Mouse (Mus musculus) erythroblast, embryonic 14.5 days (primary cell): ENCODE data around the gene Srd5a3. TPM values are rescaled to one million over a fixed set of nuclear protein-coding genes. Genes with fewer than 3 reads are reported as not detected.

Experiments used
- H3K27me3 ChIP-seq: 2 replicates; pipeline ENCODE4 v1.6.1; 2012; ENCODE audit warnings: inconsistent platforms; ENCODE audit not compliant: control insufficient read depth
- H3K36me3 ChIP-seq: 2 replicates; pipeline ENCODE4 v1.6.1; 2012; ENCODE audit warnings: mild to moderate bottlenecking, inconsistent platforms; ENCODE audit not compliant: control insufficient read depth
- H3K4me1 ChIP-seq: 2 replicates; pipeline ENCODE4 v1.6.1; 2012; ENCODE audit warnings: inconsistent platforms; ENCODE audit not compliant: control insufficient read depth
- H3K4me3 ChIP-seq: replicated peaks from 2 replicates; pipeline ENCODE3; 2012; ENCODE audit warnings: moderate library complexity, mild to moderate bottlenecking, inconsistent platforms
- H3K9me3 ChIP-seq: 2 replicates; pipeline ENCODE4 v1.6.1; 2012; ENCODE audit warnings: low read length, inconsistent platforms, mixed read lengths; ENCODE audit not compliant: control insufficient read depth
- GATA1 ChIP-seq: IDR thresholded peaks from 2 replicates; pipeline ENCODE4 v1.6.1; 2012; ENCODE audit warnings: low read length, inconsistent platforms, mixed read lengths
- TAL1 ChIP-seq: IDR thresholded peaks from 3 replicates; pipeline ENCODE4 v1.6.1; 2012; ENCODE audit warnings: low read length, inconsistent platforms, mixed read lengths
- polyA plus RNA-seq: library from polyadenylated mRNA; stranded (reverse); fragments of >175 nt; gene quantifications from 2 replicates; pipeline ENCODE4 v1.2.3, GENCODE M21; 2012

Srd5a3 gene
- polyA plus RNA-seq, 1 experiment = 4.1 TPM

DNA sequence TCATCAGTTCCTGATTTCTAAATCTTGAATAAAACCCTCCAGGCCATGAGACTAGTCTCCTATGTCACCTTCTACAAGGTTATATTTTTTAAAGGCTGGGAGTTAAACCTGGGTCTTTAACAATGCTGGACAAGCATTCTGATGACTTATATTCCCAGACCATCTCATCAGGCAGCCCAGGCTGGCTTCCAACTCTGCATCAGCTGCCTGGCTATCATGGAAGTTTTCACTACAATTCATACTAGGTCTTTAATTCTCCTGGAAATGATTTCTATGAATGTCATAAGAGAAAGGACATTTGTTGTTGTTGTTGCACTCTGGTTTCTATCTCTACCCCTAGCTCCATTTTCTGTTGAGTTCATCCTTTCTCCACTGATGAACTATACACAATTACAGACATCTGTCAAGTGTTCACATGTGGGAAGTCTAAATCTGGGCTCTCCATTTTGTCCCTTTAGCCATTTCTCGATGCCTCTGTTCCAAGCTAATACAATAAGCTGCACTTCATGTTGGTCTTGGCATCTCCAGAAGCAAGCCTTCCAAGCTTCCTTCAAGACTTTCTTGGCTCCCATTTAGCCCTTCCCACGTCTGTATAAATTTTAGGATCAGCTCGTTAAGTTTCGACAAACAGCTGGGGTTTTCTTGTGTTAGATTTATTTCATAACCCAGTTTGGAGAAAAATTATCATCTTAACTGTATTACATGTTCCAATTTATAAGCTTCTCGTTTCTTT is 12.3 kb upstream of the Srd5a3 start:
- TF ChIP-seq TAL1 = no peak
- TF ChIP-seq GATA1 = no peak
- H3K27me3 ChIP-seq = no peaks in the 10 kb centered on the region

DNA sequence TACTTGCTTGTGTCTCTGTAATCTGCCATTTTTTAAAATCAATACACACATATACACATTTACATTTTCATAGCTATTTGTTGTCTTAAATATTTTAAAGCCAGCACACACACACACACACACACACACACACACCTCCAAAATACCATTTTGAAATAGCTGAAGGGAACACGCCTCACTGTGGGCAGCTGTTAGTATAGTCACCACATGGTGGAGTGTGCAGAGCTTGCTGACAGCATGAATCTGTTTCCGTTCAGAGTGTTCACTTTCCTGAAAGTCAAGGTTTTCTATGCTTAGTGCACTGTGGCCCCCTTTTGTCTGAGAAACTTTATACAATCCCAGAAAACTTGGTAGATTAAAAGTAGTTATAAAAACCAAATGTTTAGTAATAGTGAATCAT is 9.8 kb upstream of the Srd5a3 start:
- TF ChIP-seq TAL1 (no peak), GATA1 (no peak)
- Histone ChIP-seq H3K4me1 (peaks cover 7% of the 10 kb centered on the region), H3K4me3 (no peak overlapping the region), H3K27me3 (no peaks in the 10 kb centered on the region), H3K9me3 (no peaks in the 10 kb centered on the region), H3K36me3 (no peaks in the 10 kb centered on the region)

More for the DNA sequence above, 12.3 kb upstream of the Srd5a3 start:
- no peaks in the 10 kb centered on the region for H3K36me3 ChIP-seq
- peaks cover 7% of the 10 kb centered on the region for H3K4me1 ChIP-seq
- peaks cover 2% of the 10 kb centered on the region; the same call in 1 of the 2 replicates for H3K9me3 ChIP-seq
- H3K4me3 ChIP-seq = no peak overlapping the region

DNA sequence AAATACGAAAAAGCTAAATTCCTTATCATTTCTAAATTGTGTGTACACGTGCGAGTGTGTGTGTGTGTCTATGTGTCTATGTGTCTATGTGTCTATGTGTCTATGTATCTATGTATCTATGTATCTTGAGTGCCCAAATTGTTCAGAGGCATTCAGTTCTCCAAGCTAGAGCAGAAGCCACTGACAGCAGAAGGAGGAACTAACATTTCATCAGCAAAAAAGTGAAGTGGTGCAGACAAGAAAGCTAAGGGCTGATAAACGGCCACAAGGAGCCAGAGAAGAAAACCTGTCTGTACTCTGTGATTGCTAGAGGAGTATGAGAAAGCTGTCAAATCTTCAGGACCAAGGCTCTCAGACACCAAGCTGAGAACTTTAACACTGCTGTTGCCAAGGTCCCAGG is 8.1 kb upstream of the Srd5a3 start:
- H3K27me3 ChIP-seq = no peaks in the 10 kb centered on the region
- peaks cover 2% of the 10 kb centered on the region; the same call in 1 of the 2 replicates for H3K36me3 ChIP-seq
- peaks cover 13% of the 10 kb centered on the region for H3K4me1 ChIP-seq
- no peak overlapping the region for H3K4me3 ChIP-seq
- H3K9me3 ChIP-seq = peaks cover 2% of the 10 kb centered on the region; the same call in 1 of the 2 replicates
- TF ChIP-seq GATA1 (no peak), TAL1 (no peak)

DNA sequence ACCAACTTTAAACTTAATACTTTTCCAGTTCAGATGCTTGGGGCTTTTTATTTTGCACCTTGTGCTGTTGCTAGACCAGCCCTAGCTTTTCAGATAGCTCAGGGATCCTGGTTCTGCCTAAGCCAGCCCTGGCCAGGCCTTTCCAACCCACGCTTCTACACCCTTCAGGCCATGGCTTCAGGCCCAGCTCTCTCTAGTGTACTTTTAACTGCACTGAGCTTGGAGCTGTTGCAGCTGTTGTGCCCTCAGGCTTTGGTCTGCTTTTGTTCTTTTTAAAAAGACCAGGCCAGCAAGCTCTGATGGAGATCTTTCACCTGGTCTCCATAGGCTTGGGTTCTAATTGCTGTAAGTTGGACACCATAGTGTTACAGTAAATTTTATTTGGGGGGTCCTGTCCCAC is 4.4 kb upstream of the Srd5a3 start:
- Histone ChIP-seq H3K4me3 (no peak overlapping the region), H3K9me3 (peaks cover 3% of the 10 kb centered on the region; the same call in 1 of the 2 replicates), H3K36me3 (peaks cover 2% of the 10 kb centered on the region; the same call in 1 of the 2 replicates), H3K4me1 (peaks cover 45% of the 10 kb centered on the region), H3K27me3 (no peaks in the 10 kb centered on the region)
- TF ChIP-seq TAL1 (no peak), GATA1 (no peak)

DNA sequence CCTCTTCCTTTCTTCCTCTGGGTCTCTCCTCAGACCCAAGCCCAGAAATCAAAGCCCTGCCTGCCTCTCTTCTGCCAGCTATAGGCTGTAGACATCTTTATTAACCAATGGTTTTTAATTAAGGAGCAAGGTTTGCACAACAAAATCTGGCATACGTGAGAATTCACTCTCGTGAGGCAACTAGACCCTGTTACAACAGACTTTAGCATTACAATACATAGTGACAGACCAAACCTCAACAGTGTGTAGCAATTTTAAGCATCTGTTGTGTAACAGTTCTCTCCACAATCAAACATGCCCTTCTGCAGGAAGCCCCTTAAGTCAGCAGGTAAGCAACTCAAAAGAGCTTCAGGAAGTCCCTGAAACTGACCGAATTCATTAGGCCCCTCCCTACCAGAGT is 3.8 kb upstream of the Srd5a3 start:
- TF ChIP-seq GATA1 = no peak
- TF ChIP-seq TAL1 = no peak
- Histone ChIP-seq H3K4me3 (no peak overlapping the region), H3K9me3 (peaks cover 3% of the 10 kb centered on the region; the same call in 1 of the 2 replicates), H3K4me1 (peaks cover 50% of the 10 kb centered on the region), H3K27me3 (no peaks in the 10 kb centered on the region), H3K36me3 (peaks cover 2% of the 10 kb centered on the region; the same call in 1 of the 2 replicates)

DNA sequence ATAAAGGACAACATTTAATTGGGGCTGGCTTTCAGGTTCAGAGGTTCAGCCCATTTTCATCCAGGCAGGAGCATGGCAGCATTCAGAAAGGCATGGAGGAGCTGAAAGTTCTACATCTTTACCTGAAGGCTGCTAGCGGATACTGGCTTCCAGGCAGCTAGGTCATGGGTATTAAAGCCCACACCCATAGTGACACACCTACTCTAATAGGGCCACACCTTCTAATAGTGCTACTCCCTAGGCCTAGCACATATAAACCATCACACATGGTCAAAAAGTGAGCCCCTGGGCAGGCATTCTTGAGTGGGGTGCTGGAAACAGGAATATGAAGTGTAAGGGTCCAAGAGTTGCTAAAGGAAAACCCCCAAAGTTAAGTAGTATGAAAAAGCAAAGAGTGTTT is 2.5 kb upstream of the Srd5a3 start:
- peaks cover 3% of the 10 kb centered on the region; the same call in 1 of the 2 replicates for H3K9me3 ChIP-seq
- H3K27me3 ChIP-seq = no peaks in the 10 kb centered on the region
- TF ChIP-seq TAL1 = no peak
- no peak for TF ChIP-seq GATA1
- H3K4me3 ChIP-seq = no peak overlapping the region
- peaks cover 55% of the 10 kb centered on the region for H3K4me1 ChIP-seq
- H3K36me3 ChIP-seq = peaks cover 5% of the 10 kb centered on the region

DNA sequence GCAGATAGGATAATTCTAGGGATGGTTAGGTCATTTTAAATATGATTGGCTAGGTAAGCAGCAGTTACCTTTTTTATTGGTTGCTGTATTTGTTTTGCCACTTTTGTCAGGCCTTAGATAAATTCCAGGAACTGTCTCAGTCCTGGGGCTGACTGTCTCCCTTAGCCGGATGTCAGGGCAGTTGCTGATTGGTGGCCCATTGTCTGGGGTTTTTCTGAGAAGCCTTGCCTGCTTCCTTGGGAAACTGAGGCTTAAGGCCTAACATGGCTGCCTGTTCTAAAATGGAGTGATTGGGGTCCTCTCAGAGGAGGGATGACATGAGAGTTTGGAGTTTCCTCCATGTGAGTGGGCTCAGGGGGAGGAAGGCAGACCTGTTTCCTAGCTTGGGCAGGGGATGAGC is 2.0 kb upstream of the Srd5a3 start:
- Histone ChIP-seq H3K27me3 (no peaks in the 10 kb centered on the region), H3K36me3 (peaks cover 5% of the 10 kb centered on the region), H3K4me3 (peak overlapping the region; percentile 41), H3K9me3 (peaks cover 3% of the 10 kb centered on the region; the same call in 1 of the 2 replicates), H3K4me1 (peaks cover 56% of the 10 kb centered on the region)
- TF ChIP-seq GATA1 (no peak), TAL1 (no peak)

DNA sequence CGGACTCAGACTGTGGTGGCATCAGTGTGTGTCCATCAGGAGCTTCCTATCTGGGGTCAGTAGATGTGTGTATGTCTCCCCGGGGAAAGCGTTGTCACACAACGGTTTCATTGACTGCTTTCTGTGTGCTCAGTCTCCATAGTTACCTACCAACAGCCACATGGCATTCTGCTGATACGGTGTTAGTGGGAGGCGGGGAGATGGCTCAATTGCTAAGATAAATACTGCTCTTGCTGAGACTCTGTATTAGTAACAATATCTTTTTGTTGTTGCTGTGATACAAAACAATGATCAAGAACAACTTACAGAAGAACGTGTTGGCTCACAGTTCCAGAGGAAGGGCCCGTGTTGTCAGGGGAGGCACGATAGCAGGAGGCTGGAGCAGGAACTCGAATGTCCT is 1.6 kb upstream of the Srd5a3 start:
- Histone ChIP-seq H3K4me3 (peak overlapping the region; percentile 41), H3K4me1 (peaks cover 56% of the 10 kb centered on the region), H3K27me3 (no peaks in the 10 kb centered on the region), H3K36me3 (peaks cover 6% of the 10 kb centered on the region), H3K9me3 (peaks cover 3% of the 10 kb centered on the region; the same call in 1 of the 2 replicates)
- TF ChIP-seq GATA1 = peak; percentile 56
- TF ChIP-seq TAL1 = peak; percentile 52

DNA sequence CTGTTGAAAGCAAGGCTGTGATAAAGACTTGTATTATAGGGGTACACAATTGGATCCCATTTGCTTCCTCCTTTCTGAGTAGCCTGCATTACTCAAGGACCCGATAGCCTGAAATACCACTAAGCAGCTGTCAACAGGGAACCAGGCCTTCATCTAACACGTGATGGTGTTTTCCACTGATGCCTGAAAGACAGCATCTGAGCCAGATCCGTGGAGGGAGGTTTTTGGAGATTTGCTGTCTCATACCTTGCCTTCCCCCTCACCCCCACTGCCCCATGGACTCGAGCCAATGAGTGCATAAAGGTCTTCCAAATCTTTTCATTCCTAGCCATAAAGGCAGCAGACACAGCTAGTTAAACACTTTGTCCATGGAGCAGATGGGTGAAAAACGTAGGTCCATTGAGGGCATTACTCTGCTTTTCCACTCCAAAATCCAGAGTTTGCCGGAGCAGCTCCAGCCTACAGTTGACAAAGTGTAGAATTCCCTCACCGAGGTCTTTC is 850 bp upstream of the Srd5a3 start:
- H3K9me3 ChIP-seq = peaks cover 3% of the 10 kb centered on the region; the same call in 1 of the 2 replicates

More for the DNA sequence above, 850 bp upstream of the Srd5a3 start:
- Histone ChIP-seq H3K4me1 (peaks cover 56% of the 10 kb centered on the region), H3K4me3 (peak overlapping the region; percentile 89), H3K36me3 (peaks cover 7% of the 10 kb centered on the region), H3K27me3 (no peaks in the 10 kb centered on the region)
- TF ChIP-seq TAL1 (no peak), GATA1 (no peak)
